Mouse (Mus musculus): ENCODE measurements around the gene Trim12c. TPM values are rescaled to one million over a fixed set of nuclear protein-coding genes. Genes with fewer than 3 reads are reported as not detected.
A peak's percentile ranks its signal among the peaks of the same experiment; 100 is the strongest.
"Not testable (repeated sequence)": the region's sequence is repeated elsewhere in the genome, so short reads cannot be mapped to it uniquely, and the experiment has no call there.

The Trim12c gene
- 0.54 and 0.92 TPM in 2 replicates for polyA plus RNA-seq (2016; fragmentation: Nextera tagmentation; extraction: Ambion mirVana)

- Histone ChIP-seq H3K9me3 (no peaks in the 10 kb centered on the region), H3K27me3 (replicated peaks; ENCODE audit: low read depth, poor library complexity, severe bottlenecking) (no peaks in the 10 kb centered on the region), H3K4me3 (peak within 1 kb of the TSS; percentile 54), H3K36me3 (replicated peaks) (no peaks in the 10 kb centered on the region), H3K4me1 (peaks cover 3% of the 10 kb centered on the region; the same call in 1 of the 2 replicates), H3K27ac (replicated peaks) (no peak within 1 kb of the TSS; the same call in 1 of the 2 replicates)
- 7% methylated on average over 14 of the region's 14 CpGs for WGBS
- peak; percentile 73 for DNase-seq (ENCODE audit: low spot score)
Measured at GRCm38 (mm10) chr7:104352717-104353599, at the start of gene Trim12c. TSS of gene Trim12c (minus strand) at chr7:104353362.

GRCm38 (mm10) chr7:104401140-104401539, 48.0 kb upstream of the Trim12c start:
- no peak for DNase-seq (ENCODE audit: low spot score)

GRCm38 (mm10) chr7:104400698-104401097, 47.5 kb upstream of the Trim12c start, which contains the start of gene Trim30c:
TSS of gene Trim30c (minus strand) at chr7:104400837.
- H3K4me3 ChIP-seq = no peak within 1 kb of the TSS
- no peaks in the 10 kb centered on the region for H3K36me3 ChIP-seq (replicated peaks)
- no peak within 1 kb of the TSS for H3K27ac ChIP-seq (replicated peaks)
- DNase-seq (ENCODE audit: low spot score) = no peak
- WGBS = 76% methylated on average over 1 of the region's 1 CpGs
- no peaks in the 10 kb centered on the region for H3K9me3 ChIP-seq
- H3K4me1 ChIP-seq = no peaks in the 10 kb centered on the region
- H3K27me3 ChIP-seq (replicated peaks; ENCODE audit: low read depth, poor library complexity, severe bottlenecking) = no peaks in the 10 kb centered on the region

More at GRCm38 (mm10) chr7:104401140-104401539, 48.0 kb upstream of the Trim12c start:
- Histone ChIP-seq H3K36me3 (replicated peaks) (no peaks in the 10 kb centered on the region), H3K27me3 (replicated peaks; ENCODE audit: low read depth, poor library complexity, severe bottlenecking) (no peaks in the 10 kb centered on the region), H3K4me1 (no peaks in the 10 kb centered on the region), H3K27ac (replicated peaks) (no peak overlapping the region), H3K9me3 (no peaks in the 10 kb centered on the region), H3K4me3 (no peak overlapping the region)

DNA sequence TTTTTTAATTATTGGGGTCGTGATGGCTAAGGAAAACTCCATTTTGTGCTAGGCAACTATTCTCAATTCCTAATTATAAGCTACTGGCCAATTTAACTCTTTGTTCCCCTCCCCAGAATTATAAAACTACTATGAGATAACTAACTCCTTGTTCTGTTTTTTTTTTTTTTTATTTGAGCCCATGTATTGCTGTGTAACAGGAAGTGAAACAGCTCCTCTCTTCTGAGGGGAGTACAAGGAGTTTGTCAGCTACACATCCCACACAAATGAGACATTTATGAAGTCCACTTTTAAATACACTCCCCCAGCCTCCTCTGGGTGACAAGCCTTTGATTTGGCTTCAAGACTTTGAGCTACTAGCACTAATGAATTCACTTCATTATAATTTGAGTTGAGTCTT, 45.3 kb upstream of the Trim12c start:
- no peaks in the 10 kb centered on the region for H3K36me3 ChIP-seq (replicated peaks)
- no peaks in the 10 kb centered on the region for H3K27me3 ChIP-seq (replicated peaks; ENCODE audit: low read depth, poor library complexity, severe bottlenecking)
- H3K4me3 ChIP-seq = no peak overlapping the region
- DNase-seq (ENCODE audit: low spot score) = no peak
- 66% methylated on average over 1 of the region's 1 CpGs for WGBS
- H3K4me1 ChIP-seq = no peaks in the 10 kb centered on the region
- H3K9me3 ChIP-seq = no peaks in the 10 kb centered on the region
- no peak overlapping the region for H3K27ac ChIP-seq (replicated peaks)

GRCm38 (mm10) chr7:104369736-104370414, 16.7 kb upstream of the Trim12c start, which contains the start of gene Trim30b:
TSS of gene Trim30b (minus strand) at chr7:104369884.
- no peaks in the 10 kb centered on the region for H3K36me3 ChIP-seq (replicated peaks)
- H3K4me1 ChIP-seq = no peaks in the 10 kb centered on the region
- no peak within 1 kb of the TSS for H3K4me3 ChIP-seq
- no peaks in the 10 kb centered on the region for H3K27me3 ChIP-seq (replicated peaks; ENCODE audit: low read depth, poor library complexity, severe bottlenecking)
- no peaks in the 10 kb centered on the region for H3K9me3 ChIP-seq
- no peak for DNase-seq (ENCODE audit: low spot score)
- WGBS = 71% methylated on average over 1 of the region's 1 CpGs
- H3K27ac ChIP-seq (replicated peaks) = no peak within 1 kb of the TSS

GRCm38 (mm10) chr7:104366339-104366738, 13.2 kb upstream of the Trim12c start:
- Histone ChIP-seq H3K4me1 (no peaks in the 10 kb centered on the region), H3K27me3 (replicated peaks; ENCODE audit: low read depth, poor library complexity, severe bottlenecking) (no peaks in the 10 kb centered on the region), H3K36me3 (replicated peaks) (no peaks in the 10 kb centered on the region), H3K4me3 (no peak overlapping the region), H3K9me3 (no peaks in the 10 kb centered on the region), H3K27ac (replicated peaks) (no peak overlapping the region)
- DNase-seq (ENCODE audit: low spot score) = no peak

DNA sequence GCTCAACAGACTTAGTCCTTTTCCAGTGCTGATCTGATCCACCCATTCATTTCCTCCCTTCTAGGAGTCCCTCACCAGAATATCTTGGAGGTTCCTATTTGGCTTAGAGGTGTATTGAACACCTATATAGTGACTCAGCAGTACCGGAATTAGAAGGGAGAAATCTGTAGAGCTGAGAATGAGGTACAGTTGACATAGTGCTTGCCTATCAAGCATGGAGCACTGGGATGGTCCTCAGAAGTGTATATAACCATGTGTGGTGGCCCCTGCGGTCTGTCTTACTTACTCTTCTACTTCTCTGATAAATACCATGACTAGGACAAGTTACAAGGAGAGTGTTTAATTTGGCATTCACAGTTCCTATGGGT, 422 bp upstream of the Trim12c start:
- no peak for DNase-seq (ENCODE audit: low spot score)
- H3K4me3 ChIP-seq = peak overlapping the region; percentile 54; the same call in 1 of the 2 replicates

DNA sequence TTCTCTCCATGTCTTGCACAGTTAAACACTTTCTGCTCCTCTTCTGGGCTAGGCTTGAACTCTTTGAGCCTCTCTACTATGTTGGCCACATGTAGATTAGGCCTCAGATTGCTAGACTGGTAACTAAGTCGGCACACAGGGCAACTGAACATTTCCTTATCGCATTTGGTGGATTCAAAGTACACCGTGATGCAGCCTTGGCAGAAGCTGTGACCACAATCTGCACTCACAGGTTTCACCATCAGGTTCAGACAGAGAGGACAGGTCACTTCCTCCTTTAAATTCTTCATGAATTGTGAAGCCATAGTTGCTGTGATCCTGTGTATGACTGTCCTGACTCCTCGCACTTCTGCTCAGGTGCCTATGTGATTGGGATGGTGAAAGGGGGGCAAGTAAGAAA, 5.1 kb downstream of the Trim12c start:
- not testable (repeated sequence) for DNase-seq (ENCODE audit: low spot score); H3K27me3 ChIP-seq (replicated peaks; ENCODE audit: low read depth, poor library complexity, severe bottlenecking); H3K4me3 ChIP-seq; H3K9me3 ChIP-seq; H3K27ac ChIP-seq (replicated peaks); H3K36me3 ChIP-seq (replicated peaks); H3K4me1 ChIP-seq
- WGBS = 90% methylated on average over 4 of the region's 4 CpGs

More for the DNA sequence above, 422 bp upstream of the Trim12c start:
- Histone ChIP-seq H3K27me3 (replicated peaks; ENCODE audit: low read depth, poor library complexity, severe bottlenecking) (no peaks in the 10 kb centered on the region), H3K36me3 (replicated peaks) (no peaks in the 10 kb centered on the region), H3K9me3 (no peaks in the 10 kb centered on the region), H3K4me1 (peaks cover 3% of the 10 kb centered on the region; the same call in 1 of the 2 replicates), H3K27ac (replicated peaks) (no peak overlapping the region)
- WGBS = 73% methylated on average over 2 of the region's 2 CpGs

GRCm38 (mm10) chr7:104340744-104341143, 12.4 kb downstream of the Trim12c start:
- not testable (repeated sequence) for DNase-seq (ENCODE audit: low spot score); H3K4me1 ChIP-seq; H3K36me3 ChIP-seq (replicated peaks); H3K9me3 ChIP-seq; H3K4me3 ChIP-seq; H3K27me3 ChIP-seq (replicated peaks; ENCODE audit: low read depth, poor library complexity, severe bottlenecking); H3K27ac ChIP-seq (replicated peaks)
- WGBS = 95% methylated on average over 4 of the region's 4 CpGs

- not testable (repeated sequence) for H3K4me1 ChIP-seq; H3K27ac ChIP-seq (replicated peaks); H3K36me3 ChIP-seq (replicated peaks); H3K9me3 ChIP-seq; H3K4me3 ChIP-seq; DNase-seq (ENCODE audit: low spot score); H3K27me3 ChIP-seq (replicated peaks; ENCODE audit: low read depth, poor library complexity, severe bottlenecking)
- 90% methylated on average over 3 of the region's 3 CpGs for WGBS
Measured at GRCm38 (mm10) chr7:104335547-104335946, 17.6 kb downstream of the Trim12c start.

DNA sequence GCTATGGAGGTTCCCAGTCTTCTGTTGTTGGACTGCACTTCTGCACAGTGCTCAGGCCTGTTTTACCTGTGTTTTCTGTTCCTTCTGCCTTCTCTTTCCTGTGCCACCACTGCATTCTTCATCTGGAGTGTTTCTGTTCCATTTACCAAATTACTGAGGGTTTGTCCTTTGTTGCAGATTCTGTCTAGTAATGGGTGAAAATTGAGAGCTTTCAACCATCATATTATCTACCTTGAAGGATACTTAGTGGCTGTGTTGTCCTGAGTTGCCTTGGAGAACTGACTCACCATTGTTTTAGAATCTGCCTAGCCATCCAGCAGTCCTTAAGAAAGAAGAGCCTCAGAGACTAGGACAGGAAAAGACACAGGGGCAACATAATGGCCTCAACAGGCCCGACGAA, 24.0 kb downstream of the Trim12c start, which contains the start of gene Trim34b:
Gene Trim34b (plus strand): TSS at position 301 of the 400 bp plus-strand sequence.
- DNase-seq (ENCODE audit: low spot score); H3K36me3 ChIP-seq (replicated peaks); H3K9me3 ChIP-seq; H3K27me3 ChIP-seq (replicated peaks; ENCODE audit: low read depth, poor library complexity, severe bottlenecking); H3K4me1 ChIP-seq; H3K4me3 ChIP-seq; H3K27ac ChIP-seq (replicated peaks): not testable (repeated sequence)
- WGBS = 93% methylated on average over 2 of the region's 2 CpGs

GRCm38 (mm10) chr7:104322028-104322427, 31.1 kb downstream of the Trim12c start:
- 94% methylated on average over 9 of the region's 9 CpGs for WGBS
- H3K27me3 ChIP-seq (replicated peaks; ENCODE audit: low read depth, poor library complexity, severe bottlenecking) = no peaks in the 10 kb centered on the region
- no peaks in the 10 kb centered on the region for H3K9me3 ChIP-seq
- no peak for DNase-seq (ENCODE audit: low spot score)
- H3K36me3 ChIP-seq (replicated peaks) = no peaks in the 10 kb centered on the region
- H3K27ac ChIP-seq (replicated peaks) = no peak overlapping the region
- no peaks in the 10 kb centered on the region for H3K4me1 ChIP-seq
- H3K4me3 ChIP-seq = no peak overlapping the region
